Mouse (Mus musculus): ENCODE measurements at regions not wholly inside any gene's neighbourhood (a gene's known extent, or its start where the extent isn't known, plus 50 kb on each side); places are given as distances from the start of the nearest gene placed in this dataset.
A peak's percentile ranks its signal among the peaks of the same experiment; 100 is the strongest.

DNA sequence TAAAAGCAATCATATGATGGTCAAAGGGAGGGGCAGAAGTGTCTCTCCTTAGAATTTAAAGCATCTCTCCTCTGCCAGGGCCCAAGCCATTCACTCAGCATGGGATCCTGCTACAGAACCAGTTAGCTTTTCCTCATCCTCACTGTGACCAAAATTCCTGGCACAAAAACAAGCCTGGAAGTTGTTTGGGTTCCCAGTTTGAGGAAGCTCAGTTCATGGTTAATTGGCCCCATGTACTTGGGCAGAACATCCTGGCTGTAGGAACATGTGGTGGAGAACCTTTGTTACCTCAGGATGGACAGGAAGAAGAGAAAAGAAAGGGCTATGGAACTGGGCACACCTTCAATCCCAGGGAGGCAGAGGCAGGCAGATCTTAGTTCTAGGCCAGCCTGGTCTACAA lies 52.4 kb upstream of the Mfge8 start:
- Histone ChIP-seq H3K4me3 (replicated peaks) (no peak overlapping the region), H3K36me3 (no peaks in the 10 kb centered on the region)

GRCm38 (mm10) chr7:79202336-79202735 lies 53.5 kb upstream of the Mfge8 start:
- WGBS: 34% methylated on average over 7 of the region's 7 CpGs
- no peaks in the 10 kb centered on the region for H3K27me3 ChIP-seq (replicated peaks)
- H3K4me1 ChIP-seq: peaks cover 5% of the 10 kb centered on the region; the same call in 1 of the 2 replicates
- no peak overlapping the region for H3K4me2 ChIP-seq
- H3K4me3 ChIP-seq (replicated peaks): no peak overlapping the region
- H3K9ac ChIP-seq: no peak overlapping the region
- no peaks in the 10 kb centered on the region for H3K9me3 ChIP-seq
- H3K27ac ChIP-seq: peak overlapping the region; percentile 45
- no peaks in the 10 kb centered on the region for H3K36me3 ChIP-seq
- peak; percentile 47; the same call in 1 of the 2 replicates for ATAC-seq (ENCODE audit: insufficient read depth, low FRiP score, low read depth)

More for the DNA sequence above, 52.4 kb upstream of the Mfge8 start:
- Histone ChIP-seq H3K9me3 (no peaks in the 10 kb centered on the region), H3K9ac (no peak overlapping the region), H3K4me2 (no peak overlapping the region), H3K27me3 (replicated peaks) (no peaks in the 10 kb centered on the region), H3K4me1 (peaks cover 5% of the 10 kb centered on the region; the same call in 1 of the 2 replicates), H3K27ac (no peak overlapping the region)
- ATAC-seq (ENCODE audit: insufficient read depth, low FRiP score, low read depth): no peak

- ATAC-seq (ENCODE audit: insufficient read depth, low FRiP score, low read depth): no peak
- no peak overlapping the region for H3K4me3 ChIP-seq (replicated peaks)
- H3K4me1 ChIP-seq: peaks cover 8% of the 10 kb centered on the region; the same call in 1 of the 2 replicates
- H3K27ac ChIP-seq: no peak overlapping the region
- no peaks in the 10 kb centered on the region for H3K36me3 ChIP-seq
- H3K4me2 ChIP-seq: no peak overlapping the region
- no peaks in the 10 kb centered on the region for H3K27me3 ChIP-seq (replicated peaks)
- H3K9me3 ChIP-seq: no peaks in the 10 kb centered on the region
- H3K9ac ChIP-seq: no peak overlapping the region
- 80% methylated on average over 5 of the region's 5 CpGs for WGBS
Observed at GRCm38 (mm10) chr7:79203481-79203880, 54.6 kb upstream of the Mfge8 start.

DNA sequence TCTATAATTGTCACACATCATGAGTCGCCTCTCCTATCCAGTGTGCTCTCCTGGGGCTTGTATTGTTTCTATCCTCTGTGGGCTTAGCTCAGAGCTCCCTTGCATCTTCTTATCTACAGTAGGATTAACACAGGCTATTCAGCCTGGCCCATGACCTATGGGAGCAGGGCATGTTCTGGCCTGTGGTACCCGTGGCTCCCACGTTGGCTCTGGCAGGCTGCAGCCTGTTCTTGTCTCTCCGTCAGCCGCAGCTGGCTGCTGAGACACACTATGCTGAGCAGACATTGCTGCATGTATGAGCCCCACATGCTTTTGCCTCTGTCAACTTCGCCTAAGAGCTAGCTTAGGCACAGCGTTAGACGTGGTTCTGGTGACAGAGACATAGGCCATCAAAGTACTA lies 58.3 kb upstream of the Mfge8 start:
- Histone ChIP-seq H3K9ac (no peak overlapping the region), H3K4me3 (replicated peaks) (no peak overlapping the region), H3K4me2 (no peak overlapping the region), H3K4me1 (peaks cover 25% of the 10 kb centered on the region), H3K36me3 (no peaks in the 10 kb centered on the region), H3K9me3 (no peaks in the 10 kb centered on the region), H3K27me3 (replicated peaks) (no peaks in the 10 kb centered on the region), H3K27ac (peak overlapping the region; percentile 59; the same call in 1 of the 2 replicates)
- ATAC-seq (ENCODE audit: insufficient read depth, low FRiP score, low read depth): no peak
- WGBS: 40% methylated on average over 8 of the region's 8 CpGs

GRCm38 (mm10) chr7:79210376-79211215 lies 61.7 kb upstream of the Mfge8 start:
- Histone ChIP-seq H3K27ac (peak overlapping the region; percentile 64), H3K4me1 (peaks cover 22% of the 10 kb centered on the region), H3K4me3 (replicated peaks) (no peak overlapping the region), H3K9ac (no peak overlapping the region), H3K36me3 (no peaks in the 10 kb centered on the region), H3K4me2 (peak overlapping the region; percentile 33), H3K27me3 (replicated peaks) (no peaks in the 10 kb centered on the region), H3K9me3 (no peaks in the 10 kb centered on the region)
- ATAC-seq (ENCODE audit: insufficient read depth, low FRiP score, low read depth): no peak
- 89% methylated on average over 2 of the region's 2 CpGs for WGBS

- Histone ChIP-seq H3K27me3 (replicated peaks) (no peaks in the 10 kb centered on the region), H3K4me2 (peak overlapping the region; percentile 33), H3K27ac (peak overlapping the region; percentile 64), H3K9ac (no peak overlapping the region), H3K4me1 (peaks cover 22% of the 10 kb centered on the region), H3K4me3 (replicated peaks) (no peak overlapping the region), H3K9me3 (no peaks in the 10 kb centered on the region), H3K36me3 (no peaks in the 10 kb centered on the region)
- ATAC-seq (ENCODE audit: insufficient read depth, low FRiP score, low read depth): peak; percentile 80
- 4% methylated on average over 9 of the region's 9 CpGs for WGBS
Observed at GRCm38 (mm10) chr7:79211287-79211976, 61.6 kb upstream of the Abhd2 start.

GRCm38 (mm10) chr7:79212231-79212630 lies 60.8 kb upstream of the Abhd2 start:
- Histone ChIP-seq H3K4me3 (replicated peaks) (no peak overlapping the region), H3K4me1 (peaks cover 22% of the 10 kb centered on the region), H3K4me2 (no peak overlapping the region), H3K36me3 (no peaks in the 10 kb centered on the region), H3K27ac (peak overlapping the region; percentile 64; the same call in 1 of the 2 replicates), H3K9me3 (no peaks in the 10 kb centered on the region), H3K9ac (no peak overlapping the region), H3K27me3 (replicated peaks) (no peaks in the 10 kb centered on the region)
- no peak for ATAC-seq (ENCODE audit: insufficient read depth, low FRiP score, low read depth)
- 84% methylated on average over 3 of the region's 3 CpGs for WGBS

DNA sequence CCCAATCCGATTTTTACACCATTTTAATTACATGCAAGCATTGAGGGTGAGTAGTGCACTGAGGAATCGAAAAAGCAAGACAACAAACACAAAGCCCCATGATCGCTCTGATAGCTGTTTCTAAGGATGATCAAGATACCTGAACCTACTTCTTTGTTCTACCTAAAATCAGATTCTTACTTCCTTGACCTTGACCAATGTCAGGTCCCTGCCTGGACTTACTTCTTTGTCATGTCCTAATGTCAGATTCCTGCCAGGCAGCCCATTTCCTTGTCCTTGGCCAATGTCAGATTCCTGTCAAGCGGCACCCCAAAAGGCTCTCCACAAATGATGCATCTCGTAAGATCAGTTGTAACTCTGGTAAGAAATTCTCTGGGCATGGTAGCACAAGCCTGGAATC lies 58.0 kb upstream of the Abhd2 start:
- H3K9me3 ChIP-seq: no peaks in the 10 kb centered on the region
- H3K4me1 ChIP-seq: peaks cover 16% of the 10 kb centered on the region
- H3K4me3 ChIP-seq (replicated peaks): no peak overlapping the region
- no peak overlapping the region for H3K4me2 ChIP-seq
- H3K27me3 ChIP-seq (replicated peaks): no peaks in the 10 kb centered on the region
- WGBS: 94% methylated on average over 5 of the region's 5 CpGs
- no peak for ATAC-seq (ENCODE audit: insufficient read depth, low FRiP score, low read depth)
- no peak overlapping the region for H3K9ac ChIP-seq
- H3K36me3 ChIP-seq: no peaks in the 10 kb centered on the region
- H3K27ac ChIP-seq: no peak overlapping the region

- no peak for ATAC-seq (ENCODE audit: insufficient read depth, low FRiP score, low read depth)
- Histone ChIP-seq H3K27ac (no peak overlapping the region), H3K4me3 (replicated peaks) (no peak overlapping the region), H3K4me1 (0 out of 2 replicates have a peak, but pooled peaks cover 1% of the 10 kb centered on the region), H3K27me3 (replicated peaks) (no peaks in the 10 kb centered on the region), H3K9me3 (no peaks in the 10 kb centered on the region), H3K36me3 (no peaks in the 10 kb centered on the region), H3K9ac (no peak overlapping the region), H3K4me2 (no peak overlapping the region)
- WGBS: 77% methylated on average over 2 of the region's 2 CpGs
Observed at GRCm38 (mm10) chr7:79217232-79217631, 55.8 kb upstream of the Abhd2 start.

DNA sequence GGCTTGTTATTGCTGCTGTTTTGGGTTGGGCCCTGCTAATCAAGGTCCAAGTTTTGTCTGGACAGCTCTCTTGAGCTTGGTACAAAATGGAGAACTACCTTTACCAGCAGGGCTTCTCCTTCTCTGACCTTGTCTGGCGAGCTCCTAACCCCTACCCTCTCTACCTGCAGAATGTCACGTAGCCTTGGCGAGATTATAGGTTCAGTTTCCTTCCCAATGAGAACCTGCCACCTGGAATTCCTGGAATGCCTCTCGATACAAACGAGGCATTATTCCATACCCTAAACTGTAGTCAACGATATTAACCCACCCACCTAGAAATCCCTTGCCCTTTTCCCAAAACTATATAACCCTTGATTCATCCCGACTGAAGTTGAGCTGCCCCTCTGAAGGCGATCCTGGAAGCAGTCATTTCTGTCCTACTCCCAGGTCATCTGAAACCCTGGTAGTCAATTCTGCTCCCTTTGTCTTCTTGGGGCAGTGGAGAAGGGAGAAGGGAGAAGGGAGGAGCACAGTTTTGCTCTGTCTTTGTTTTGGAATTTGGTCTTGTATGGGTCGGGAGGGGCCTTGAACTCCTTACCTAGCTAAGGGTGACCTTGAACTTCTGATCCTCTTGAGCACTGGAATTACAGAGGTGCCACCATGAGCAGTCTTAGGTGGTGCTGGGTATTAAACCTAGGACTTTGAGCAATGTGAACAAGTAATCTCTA lies 50.2 kb upstream of the Abhd2 start:
- ATAC-seq (ENCODE audit: insufficient read depth, low FRiP score, low read depth): no peak
- Histone ChIP-seq H3K27ac (no peak overlapping the region), H3K36me3 (no peaks in the 10 kb centered on the region), H3K4me1 (no peaks in the 10 kb centered on the region), H3K4me2 (no peak overlapping the region), H3K27me3 (replicated peaks) (no peaks in the 10 kb centered on the region), H3K9me3 (no peaks in the 10 kb centered on the region), H3K9ac (no peak overlapping the region), H3K4me3 (replicated peaks) (no peak overlapping the region)
- 86% methylated on average over 9 of the region's 9 CpGs for WGBS
